Mouse (Mus musculus): ENCODE results near the gene Tgfb3. TPM values are rescaled to one million over a fixed set of nuclear protein-coding genes. Genes with fewer than 3 reads are reported as not detected.
A peak's percentile ranks its signal among the peaks of the same experiment; 100 is the strongest.

The Tgfb3 gene
- polyA plus RNA-seq, 1 experiment from 2014 or later = 10.1 TPM

GRCm38 (mm10) chr12:86051477-86051876 lies 27.4 kb downstream of the Tgfb3 start:
- Histone ChIP-seq H3K27me3 (ENCODE audit: control insufficient read depth, insufficient read depth, low read length) (no peaks in the 10 kb centered on the region), H3K36me3 (ENCODE audit: control insufficient read depth, insufficient read depth, low read length) (no peaks in the 10 kb centered on the region), H3K4me1 (ENCODE audit: control insufficient read depth, insufficient read depth, low read length) (0 out of 2 replicates have a peak, but pooled peaks cover 3% of the 10 kb centered on the region), H3K4me2 (ENCODE audit: low read depth) (no peak overlapping the region), H3K4me3 (ENCODE audit: low read depth, low read length) (no peak overlapping the region), H3K9me3 (ENCODE audit: control insufficient read depth, low read length) (no peaks in the 10 kb centered on the region), H3K9ac (ENCODE audit: low read length) (no peak overlapping the region), H3K27ac (ENCODE audit: low read depth, low read length) (no peak overlapping the region)
- DNase-seq (ENCODE audit: low spot score) (no peak), ATAC-seq (ENCODE audit: insufficient read depth, low FRiP score, low TSS enrichment) (no peak)
- WGBS = 91% methylated on average over 5 of the region's 5 CpGs

DNA sequence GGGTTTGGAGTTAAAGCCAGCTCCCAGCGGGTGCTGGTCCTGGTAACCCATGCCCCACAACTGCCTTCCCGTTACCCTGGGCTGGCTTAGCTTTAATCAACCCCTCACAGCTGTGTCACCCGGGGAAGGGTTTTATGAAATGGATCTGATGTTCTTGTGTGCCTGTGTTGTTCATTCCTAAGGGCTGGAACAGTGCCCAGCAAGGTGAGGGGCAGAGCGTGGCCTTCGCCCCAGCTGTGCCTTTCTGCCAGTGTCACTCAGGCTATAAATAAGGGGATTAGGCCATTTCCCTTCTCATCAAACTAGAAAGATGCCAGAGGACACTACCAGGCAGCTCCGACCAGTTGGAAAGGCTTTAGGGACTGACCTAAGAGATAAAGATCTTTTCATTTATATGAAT lies 29.0 kb downstream of the Tgfb3 start:
- Histone ChIP-seq H3K9ac (ENCODE audit: low read length) (no peak overlapping the region), H3K27me3 (ENCODE audit: control insufficient read depth, insufficient read depth, low read length) (no peaks in the 10 kb centered on the region), H3K4me2 (ENCODE audit: low read depth) (no peak overlapping the region), H3K4me3 (ENCODE audit: low read depth, low read length) (no peak overlapping the region), H3K36me3 (ENCODE audit: control insufficient read depth, insufficient read depth, low read length) (no peaks in the 10 kb centered on the region), H3K4me1 (ENCODE audit: control insufficient read depth, insufficient read depth, low read length) (0 out of 2 replicates have a peak, but pooled peaks cover 3% of the 10 kb centered on the region), H3K9me3 (ENCODE audit: control insufficient read depth, low read length) (no peaks in the 10 kb centered on the region), H3K27ac (ENCODE audit: low read depth, low read length) (no peak overlapping the region)
- no peak for DNase-seq (ENCODE audit: low spot score)
- WGBS = 76% methylated on average over 6 of the region's 6 CpGs
- no peak for ATAC-seq (ENCODE audit: insufficient read depth, low FRiP score, low TSS enrichment)

DNA sequence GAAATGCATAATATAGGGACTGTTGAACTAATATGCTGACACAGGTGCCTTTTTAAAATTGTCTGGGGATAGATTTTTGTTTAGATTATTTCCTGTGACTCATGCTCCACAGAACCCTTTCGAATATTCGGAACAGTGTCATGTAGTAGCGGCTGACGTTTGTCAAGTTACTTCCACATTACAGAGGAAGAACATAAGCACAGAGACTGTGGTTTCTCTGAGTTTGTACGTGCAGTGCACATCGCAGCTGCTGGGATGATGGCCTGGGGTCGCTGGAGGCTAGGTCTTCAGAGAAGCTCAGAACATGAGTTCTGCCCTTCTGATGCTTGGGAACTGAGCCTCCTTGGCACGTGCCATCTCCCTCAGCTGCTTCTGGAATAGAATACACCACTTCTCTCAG lies 31.5 kb downstream of the Tgfb3 start:
- no peaks in the 10 kb centered on the region for H3K27me3 ChIP-seq (ENCODE audit: control insufficient read depth, insufficient read depth, low read length)
- no peak overlapping the region for H3K27ac ChIP-seq (ENCODE audit: low read depth, low read length)
- no peaks in the 10 kb centered on the region for H3K36me3 ChIP-seq (ENCODE audit: control insufficient read depth, insufficient read depth, low read length)
- H3K4me2 ChIP-seq (ENCODE audit: low read depth) = no peak overlapping the region
- WGBS = 88% methylated on average over 8 of the region's 8 CpGs
- H3K9ac ChIP-seq (ENCODE audit: low read length) = no peak overlapping the region
- no peaks in the 10 kb centered on the region for H3K9me3 ChIP-seq (ENCODE audit: control insufficient read depth, low read length)
- no peak for ATAC-seq (ENCODE audit: insufficient read depth, low FRiP score, low TSS enrichment)
- 0 out of 2 replicates have a peak, but pooled peaks cover 3% of the 10 kb centered on the region for H3K4me1 ChIP-seq (ENCODE audit: control insufficient read depth, insufficient read depth, low read length)
- no peak overlapping the region for H3K4me3 ChIP-seq (ENCODE audit: low read depth, low read length)
- no peak for DNase-seq (ENCODE audit: low spot score)

DNA sequence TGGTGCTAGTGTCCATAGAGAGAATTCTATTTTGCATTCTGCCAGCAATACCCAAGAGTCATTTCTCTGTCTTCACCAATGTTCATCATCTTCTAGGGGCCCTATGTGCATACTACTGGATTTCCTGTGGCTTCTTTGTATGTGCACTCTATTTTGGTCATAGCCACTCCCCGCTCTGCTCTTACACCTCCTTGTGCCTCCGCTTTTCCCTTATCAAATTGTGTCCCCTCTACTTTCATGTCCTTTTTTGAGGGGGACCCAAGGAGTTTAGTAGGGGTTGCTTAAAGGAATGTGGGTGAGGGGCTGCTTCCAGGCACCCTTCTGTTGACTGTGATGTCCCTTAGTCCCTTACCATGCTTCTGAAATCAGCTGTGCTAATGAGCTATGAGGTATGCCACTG lies 32.1 kb downstream of the Tgfb3 start:
- Histone ChIP-seq H3K4me2 (ENCODE audit: low read depth) (no peak overlapping the region), H3K9ac (ENCODE audit: low read length) (no peak overlapping the region), H3K27me3 (ENCODE audit: control insufficient read depth, insufficient read depth, low read length) (no peaks in the 10 kb centered on the region), H3K4me3 (ENCODE audit: low read depth, low read length) (no peak overlapping the region), H3K27ac (ENCODE audit: low read depth, low read length) (no peak overlapping the region), H3K9me3 (ENCODE audit: control insufficient read depth, low read length) (no peaks in the 10 kb centered on the region), H3K4me1 (ENCODE audit: control insufficient read depth, insufficient read depth, low read length) (0 out of 2 replicates have a peak, but pooled peaks cover 3% of the 10 kb centered on the region), H3K36me3 (ENCODE audit: control insufficient read depth, insufficient read depth, low read length) (no peaks in the 10 kb centered on the region)
- ATAC-seq (ENCODE audit: insufficient read depth, low FRiP score, low TSS enrichment) (no peak), DNase-seq (ENCODE audit: low spot score) (no peak)
- 98% methylated on average over 2 of the region's 2 CpGs for WGBS

GRCm38 (mm10) chr12:86046141-86046540 lies 32.7 kb downstream of the Tgfb3 start:
- no peaks in the 10 kb centered on the region for H3K27me3 ChIP-seq (ENCODE audit: control insufficient read depth, insufficient read depth, low read length)
- no peaks in the 10 kb centered on the region for H3K9me3 ChIP-seq (ENCODE audit: control insufficient read depth, low read length)
- H3K9ac ChIP-seq (ENCODE audit: low read length) = no peak overlapping the region
- H3K36me3 ChIP-seq (ENCODE audit: control insufficient read depth, insufficient read depth, low read length) = no peaks in the 10 kb centered on the region
- H3K4me3 ChIP-seq (ENCODE audit: low read depth, low read length) = no peak overlapping the region
- no peak overlapping the region for H3K27ac ChIP-seq (ENCODE audit: low read depth, low read length)
- H3K4me2 ChIP-seq (ENCODE audit: low read depth) = no peak overlapping the region
- no peak for DNase-seq (ENCODE audit: low spot score)
- H3K4me1 ChIP-seq (ENCODE audit: control insufficient read depth, insufficient read depth, low read length) = 0 out of 2 replicates have a peak, but pooled peaks cover 3% of the 10 kb centered on the region
- ATAC-seq (ENCODE audit: insufficient read depth, low FRiP score, low TSS enrichment) = no peak
- WGBS = 91% methylated on average over 5 of the region's 5 CpGs

- no peak overlapping the region for H3K4me2 ChIP-seq (ENCODE audit: low read depth)
- no peak for ATAC-seq (ENCODE audit: insufficient read depth, low FRiP score, low TSS enrichment)
These were observed 39.1 kb downstream of the Tgfb3 start for GRCm38 (mm10) chr12:86039751-86040150.

DNA sequence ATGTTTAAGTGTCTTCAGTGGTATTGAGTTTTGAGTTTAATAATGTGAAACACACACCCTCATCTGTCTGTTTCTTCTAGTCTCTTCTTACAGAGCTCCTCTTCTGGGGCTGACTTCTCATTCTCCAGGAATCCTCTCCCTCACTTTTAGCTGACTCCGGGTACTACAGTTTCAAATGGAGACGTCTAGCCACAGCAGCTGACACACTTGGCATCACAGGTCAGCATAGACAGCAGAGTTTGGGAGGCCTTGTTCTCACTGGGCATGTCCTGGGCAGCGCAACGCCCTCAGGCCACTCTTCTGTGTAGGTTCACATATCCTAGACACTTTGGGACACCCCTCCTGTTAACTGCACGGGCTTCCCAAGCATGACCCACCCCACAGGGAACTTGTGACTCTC lies 39.8 kb downstream of the Tgfb3 start:
- Histone ChIP-seq H3K9ac (ENCODE audit: low read length) (no peak overlapping the region), H3K4me1 (ENCODE audit: control insufficient read depth, insufficient read depth, low read length) (peaks cover 15% of the 10 kb centered on the region), H3K27me3 (ENCODE audit: control insufficient read depth, insufficient read depth, low read length) (no peaks in the 10 kb centered on the region), H3K4me3 (ENCODE audit: low read depth, low read length) (no peak overlapping the region), H3K4me2 (ENCODE audit: low read depth) (no peak overlapping the region), H3K27ac (ENCODE audit: low read depth, low read length) (no peak overlapping the region), H3K9me3 (ENCODE audit: control insufficient read depth, low read length) (no peaks in the 10 kb centered on the region), H3K36me3 (ENCODE audit: control insufficient read depth, insufficient read depth, low read length) (no peaks in the 10 kb centered on the region)
- ATAC-seq (ENCODE audit: insufficient read depth, low FRiP score, low TSS enrichment) = no peak
- WGBS = 86% methylated on average over 5 of the region's 5 CpGs
- no peak for DNase-seq (ENCODE audit: low spot score)

More at GRCm38 (mm10) chr12:86039751-86040150, 39.1 kb downstream of the Tgfb3 start:
- WGBS = 93% methylated on average over 6 of the region's 6 CpGs
- no peak overlapping the region for H3K4me3 ChIP-seq (ENCODE audit: low read depth, low read length)
- no peaks in the 10 kb centered on the region for H3K9me3 ChIP-seq (ENCODE audit: control insufficient read depth, low read length)
- DNase-seq (ENCODE audit: low spot score) = no peak
- H3K27me3 ChIP-seq (ENCODE audit: control insufficient read depth, insufficient read depth, low read length) = no peaks in the 10 kb centered on the region
- no peak overlapping the region for H3K27ac ChIP-seq (ENCODE audit: low read depth, low read length)
- H3K4me1 ChIP-seq (ENCODE audit: control insufficient read depth, insufficient read depth, low read length) = peaks cover 15% of the 10 kb centered on the region
- no peak overlapping the region for H3K9ac ChIP-seq (ENCODE audit: low read length)
- no peaks in the 10 kb centered on the region for H3K36me3 ChIP-seq (ENCODE audit: control insufficient read depth, insufficient read depth, low read length)

GRCm38 (mm10) chr12:86037235-86037921 lies 41.5 kb downstream of the Tgfb3 start:
- no peaks in the 10 kb centered on the region for H3K27me3 ChIP-seq (ENCODE audit: control insufficient read depth, insufficient read depth, low read length)
- H3K9me3 ChIP-seq (ENCODE audit: control insufficient read depth, low read length) = no peaks in the 10 kb centered on the region
- H3K36me3 ChIP-seq (ENCODE audit: control insufficient read depth, insufficient read depth, low read length) = no peaks in the 10 kb centered on the region
- H3K27ac ChIP-seq (ENCODE audit: low read depth, low read length) = peak overlapping the region; percentile 42
- peaks cover 15% of the 10 kb centered on the region for H3K4me1 ChIP-seq (ENCODE audit: control insufficient read depth, insufficient read depth, low read length)
- WGBS = 14% methylated on average over 12 of the region's 12 CpGs
- ATAC-seq (ENCODE audit: insufficient read depth, low FRiP score, low TSS enrichment) (peak; percentile 65), DNase-seq (ENCODE audit: low spot score) (peak; percentile 51)
- no peak overlapping the region for H3K4me2 ChIP-seq (ENCODE audit: low read depth)
- no peak overlapping the region for H3K9ac ChIP-seq (ENCODE audit: low read length)
- H3K4me3 ChIP-seq (ENCODE audit: low read depth, low read length) = no peak overlapping the region
